Mouse (Mus musculus): ENCODE measurements at regions not wholly inside any gene's neighbourhood (a gene's known extent, or its start where the extent isn't known, plus 50 kb on each side); places are given as distances from the start of the nearest gene placed in this dataset.
A peak's percentile ranks its signal among the peaks of the same experiment; 100 is the strongest.

GRCm38 (mm10) chr1:157939516-157939915, 416.6 kb downstream of the Brinp2 start:
- ATAC-seq (ENCODE audit: poor library complexity, severe bottlenecking) = no peak

- ATAC-seq (ENCODE audit: poor library complexity, severe bottlenecking) = no peak
Measured at GRCm38 (mm10) chr1:157940331-157940758, 415.8 kb downstream of the Brinp2 start.

GRCm38 (mm10) chr1:157957506-157957905, 398.6 kb downstream of the Brinp2 start:
- no peak for ATAC-seq (ENCODE audit: poor library complexity, severe bottlenecking)

- no peak for ATAC-seq (ENCODE audit: poor library complexity, severe bottlenecking)
Measured at GRCm38 (mm10) chr1:157964461-157964860, 391.7 kb downstream of the Brinp2 start.

GRCm38 (mm10) chr1:157969635-157970111, 386.5 kb downstream of the Brinp2 start:
- ATAC-seq (ENCODE audit: poor library complexity, severe bottlenecking) = no peak

- ATAC-seq (ENCODE audit: poor library complexity, severe bottlenecking) = no peak
Measured at GRCm38 (mm10) chr1:157973373-157974232, 382.5 kb downstream of the Brinp2 start.

- ATAC-seq (ENCODE audit: poor library complexity, severe bottlenecking) = no peak
Measured at GRCm38 (mm10) chr1:157974656-157975055, 381.5 kb downstream of the Brinp2 start.

GRCm38 (mm10) chr1:158019161-158019560, 337.0 kb downstream of the Brinp2 start:
- ATAC-seq (ENCODE audit: poor library complexity, severe bottlenecking) = no peak

- ATAC-seq (ENCODE audit: poor library complexity, severe bottlenecking) = no peak
Measured at GRCm38 (mm10) chr1:158039756-158040155, 316.4 kb downstream of the Brinp2 start.

GRCm38 (mm10) chr1:158040334-158040733, 315.8 kb downstream of the Brinp2 start:
- ATAC-seq (ENCODE audit: poor library complexity, severe bottlenecking) = no peak

- no peak for ATAC-seq (ENCODE audit: poor library complexity, severe bottlenecking)
Measured at GRCm38 (mm10) chr1:158052644-158053043, 303.5 kb downstream of the Brinp2 start.

- no peak for ATAC-seq (ENCODE audit: poor library complexity, severe bottlenecking)
Measured at GRCm38 (mm10) chr1:158054961-158055360, 301.2 kb downstream of the Brinp2 start.

GRCm38 (mm10) chr1:158056994-158057630, 299.0 kb downstream of the Brinp2 start:
- ATAC-seq (ENCODE audit: poor library complexity, severe bottlenecking) = no peak

- ATAC-seq (ENCODE audit: poor library complexity, severe bottlenecking) = peak; percentile 21; the same call in 1 of the 2 replicates
Measured at GRCm38 (mm10) chr1:158057789-158058188, 298.3 kb downstream of the Brinp2 start.

- ATAC-seq (ENCODE audit: poor library complexity, severe bottlenecking) = no peak
Measured at GRCm38 (mm10) chr1:158061995-158062394, 294.1 kb downstream of the Brinp2 start.

- no peak for ATAC-seq (ENCODE audit: poor library complexity, severe bottlenecking)
Measured at GRCm38 (mm10) chr1:158082181-158082580, 273.9 kb downstream of the Brinp2 start.

GRCm38 (mm10) chr1:158085856-158086255, 270.3 kb downstream of the Brinp2 start:
- ATAC-seq (ENCODE audit: poor library complexity, severe bottlenecking) = no peak

GRCm38 (mm10) chr1:158097500-158097899, 258.6 kb downstream of the Brinp2 start:
- ATAC-seq (ENCODE audit: poor library complexity, severe bottlenecking) = no peak

- no peak for ATAC-seq (ENCODE audit: poor library complexity, severe bottlenecking)
Measured at GRCm38 (mm10) chr1:158119708-158120107, 236.4 kb downstream of the Brinp2 start.

GRCm38 (mm10) chr1:158124902-158125301, 231.2 kb downstream of the Brinp2 start:
- ATAC-seq (ENCODE audit: poor library complexity, severe bottlenecking) = no peak

- no peak for ATAC-seq (ENCODE audit: poor library complexity, severe bottlenecking)
Measured at GRCm38 (mm10) chr1:158126272-158126671, 229.9 kb downstream of the Brinp2 start.

- no peak for ATAC-seq (ENCODE audit: poor library complexity, severe bottlenecking)
Measured at GRCm38 (mm10) chr1:158129243-158129770, 226.8 kb downstream of the Brinp2 start.
